Mouse (Mus musculus): ENCODE data around the gene Spg7. TPM values are rescaled to one million over a fixed set of nuclear protein-coding genes. Genes with fewer than 3 reads are reported as not detected.

Gene Spg7
- polyA plus RNA-seq, 1 experiment from 2014 or later, result 55.5 TPM

DNA sequence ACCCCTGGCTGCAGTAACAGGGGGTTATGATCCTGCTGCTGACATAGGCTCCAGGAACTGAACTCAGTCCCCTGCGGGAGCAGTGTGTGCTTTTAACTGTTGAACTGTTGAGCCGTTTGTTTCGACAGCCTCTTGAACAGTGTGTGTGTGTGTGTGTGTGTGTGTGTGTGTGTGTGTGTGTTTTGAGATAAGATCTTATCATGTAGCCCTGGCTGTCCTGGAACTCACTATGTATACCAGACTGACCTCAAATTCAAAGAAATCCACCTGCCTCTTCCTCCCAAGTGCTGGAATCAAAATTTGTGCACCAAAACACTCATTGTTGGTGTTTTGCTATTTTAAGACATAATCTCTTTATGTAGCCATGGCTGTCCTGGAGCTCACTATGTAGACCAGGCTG, 51.9 kb downstream of the Spg7 start:
- H3K27me3 ChIP-seq, result peaks cover 44% of the 10 kb centered on the region
- 49% methylated on average over 3 of the region's 3 CpGs for WGBS
- H3K4me1 ChIP-seq, result peaks cover 15% of the 10 kb centered on the region
- H3K27ac ChIP-seq, result no peak overlapping the region
- H3K4me3 ChIP-seq, result no peak overlapping the region
- no peak overlapping the region for H3K4me2 ChIP-seq (replicated peaks)
- no peaks in the 10 kb centered on the region for H3K9me3 ChIP-seq
- no peak for ATAC-seq (ENCODE audit: insufficient number of reproducible peaks, insufficient read depth, low FRiP score, low TSS enrichment)
- no peak overlapping the region for H3K9ac ChIP-seq
- H3K36me3 ChIP-seq, result no peaks in the 10 kb centered on the region

DNA sequence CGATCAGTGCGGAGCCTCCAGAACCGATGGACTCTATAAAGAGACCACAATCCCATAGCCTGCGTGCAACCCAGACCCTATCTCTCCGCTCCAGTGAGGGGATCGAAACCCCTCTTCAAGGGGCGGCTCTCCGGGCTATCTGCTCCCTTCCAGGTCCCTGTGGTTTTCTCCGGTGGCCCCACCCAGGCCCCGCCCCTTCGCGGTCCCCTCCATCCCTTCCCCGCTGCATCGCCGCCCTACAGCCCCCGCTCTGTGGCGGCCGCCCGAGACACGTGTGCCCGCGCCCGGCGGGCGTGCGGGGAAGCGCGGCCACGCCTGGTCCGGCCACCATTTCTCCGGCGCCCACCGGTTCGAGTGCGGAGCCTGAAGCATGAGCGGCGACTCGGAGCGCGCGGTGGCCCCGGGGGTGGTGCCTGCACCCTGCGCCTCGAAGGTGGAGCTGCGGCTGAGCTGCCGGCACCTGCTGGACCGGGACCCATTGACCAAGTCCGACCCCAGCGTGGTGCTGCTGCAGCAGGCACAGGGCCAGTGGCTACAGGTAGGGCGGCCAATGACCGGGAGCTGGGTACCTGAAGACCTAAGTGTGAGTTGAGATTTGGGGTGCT, 54.5 kb downstream of the Spg7 start, which contains the start of gene Cpne7:
Gene Cpne7, plus strand, starts transcription at position 248 of the 605 bp plus-strand sequence.
- Histone ChIP-seq H3K27me3 (peaks cover 46% of the 10 kb centered on the region), H3K27ac (no peak within 1 kb of the TSS), H3K4me3 (peak within 1 kb of the TSS; percentile 52), H3K9me3 (no peaks in the 10 kb centered on the region), H3K4me1 (peaks cover 15% of the 10 kb centered on the region), H3K36me3 (no peaks in the 10 kb centered on the region), H3K4me2 (replicated peaks) (peak within 1 kb of the TSS; percentile 96), H3K9ac (peak within 1 kb of the TSS; percentile 42)
- 2% methylated on average over 51 of the region's 51 CpGs for WGBS
- ATAC-seq (ENCODE audit: insufficient number of reproducible peaks, insufficient read depth, low FRiP score, low TSS enrichment), result no peak

DNA sequence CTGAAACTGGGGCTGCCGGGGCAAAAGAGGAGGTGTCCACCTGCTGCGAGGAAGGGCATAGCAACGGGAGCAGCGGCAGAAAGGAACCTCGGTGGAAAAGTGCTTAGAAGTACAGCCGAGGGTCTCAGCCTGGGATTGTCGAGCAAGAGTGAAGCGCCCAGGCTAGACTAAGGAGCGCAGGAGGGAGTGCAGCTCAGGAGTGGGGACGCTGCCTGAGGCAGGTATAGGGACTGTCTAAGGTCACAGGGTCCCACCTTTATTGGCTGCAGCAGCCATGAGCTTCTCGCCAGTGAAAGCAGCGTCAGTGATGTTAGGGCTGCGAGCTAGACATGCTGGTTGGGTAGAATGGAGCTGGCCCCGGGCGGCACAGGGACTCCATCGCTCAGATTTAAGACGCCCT, 55.0 kb downstream of the Spg7 start:
- H3K27ac ChIP-seq, result no peak overlapping the region
- ATAC-seq (ENCODE audit: insufficient number of reproducible peaks, insufficient read depth, low FRiP score, low TSS enrichment), result no peak
- 2% methylated on average over 17 of the region's 17 CpGs for WGBS
- H3K4me1 ChIP-seq, result peaks cover 15% of the 10 kb centered on the region
- peaks cover 50% of the 10 kb centered on the region for H3K27me3 ChIP-seq
- peak overlapping the region; percentile 96 for H3K4me2 ChIP-seq (replicated peaks)
- H3K9me3 ChIP-seq, result no peaks in the 10 kb centered on the region
- no peak overlapping the region for H3K9ac ChIP-seq
- no peaks in the 10 kb centered on the region for H3K36me3 ChIP-seq
- H3K4me3 ChIP-seq, result peak overlapping the region; percentile 52

DNA sequence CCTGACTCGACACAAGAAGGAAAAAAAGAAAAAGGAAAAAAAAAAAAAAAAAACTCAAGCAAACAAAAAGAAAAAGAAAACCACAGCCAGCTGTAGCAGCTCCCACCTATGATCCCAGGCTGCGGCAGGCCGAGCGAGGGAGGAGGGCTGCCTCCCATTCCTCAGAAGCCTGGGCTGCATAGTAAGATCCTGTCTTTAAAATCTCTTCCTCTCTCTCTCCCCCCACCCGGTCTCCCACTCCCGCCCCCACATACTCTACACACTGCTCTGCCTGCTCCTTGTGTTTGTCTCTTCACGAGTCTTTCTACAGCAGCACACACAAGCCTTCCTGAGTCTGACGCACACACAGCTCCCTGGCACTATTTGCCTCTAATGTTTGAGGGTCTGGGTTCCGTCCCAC, 59.3 kb downstream of the Spg7 start:
- no peaks in the 10 kb centered on the region for H3K9me3 ChIP-seq
- H3K9ac ChIP-seq, result no peak overlapping the region
- H3K4me2 ChIP-seq (replicated peaks), result no peak overlapping the region
- H3K36me3 ChIP-seq, result no peaks in the 10 kb centered on the region
- H3K4me1 ChIP-seq, result peaks cover 21% of the 10 kb centered on the region
- H3K27me3 ChIP-seq, result peaks cover 41% of the 10 kb centered on the region
- H3K4me3 ChIP-seq, result no peak overlapping the region
- no peak overlapping the region for H3K27ac ChIP-seq
- WGBS, result 62% methylated on average over 9 of the region's 9 CpGs
- no peak for ATAC-seq (ENCODE audit: insufficient number of reproducible peaks, insufficient read depth, low FRiP score, low TSS enrichment)

DNA sequence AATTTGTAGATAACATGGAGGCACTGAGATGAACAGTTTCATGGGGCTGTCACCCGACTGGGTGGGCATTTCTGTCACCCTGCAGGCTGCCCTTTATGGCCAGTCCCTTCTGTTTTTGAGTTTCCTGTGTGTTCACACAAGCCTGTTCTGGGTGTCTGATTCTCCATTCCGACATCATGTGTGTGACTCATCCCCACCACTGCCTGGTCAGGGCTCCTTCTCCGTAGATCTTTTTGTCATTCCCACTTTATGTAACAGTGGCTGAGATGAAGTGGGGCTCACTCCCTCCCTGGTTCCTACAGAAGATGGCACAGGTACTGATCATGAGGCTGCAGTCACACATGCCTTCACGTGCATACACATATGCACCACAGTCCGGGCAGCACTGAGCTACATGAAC, 59.9 kb downstream of the Spg7 start:
- Histone ChIP-seq H3K27ac (no peak overlapping the region), H3K9ac (no peak overlapping the region), H3K27me3 (peaks cover 35% of the 10 kb centered on the region), H3K4me3 (no peak overlapping the region), H3K36me3 (no peaks in the 10 kb centered on the region), H3K9me3 (no peaks in the 10 kb centered on the region), H3K4me2 (replicated peaks) (no peak overlapping the region), H3K4me1 (peaks cover 15% of the 10 kb centered on the region)
- 80% methylated on average over 5 of the region's 5 CpGs for WGBS
- no peak for ATAC-seq (ENCODE audit: insufficient number of reproducible peaks, insufficient read depth, low FRiP score, low TSS enrichment)

DNA sequence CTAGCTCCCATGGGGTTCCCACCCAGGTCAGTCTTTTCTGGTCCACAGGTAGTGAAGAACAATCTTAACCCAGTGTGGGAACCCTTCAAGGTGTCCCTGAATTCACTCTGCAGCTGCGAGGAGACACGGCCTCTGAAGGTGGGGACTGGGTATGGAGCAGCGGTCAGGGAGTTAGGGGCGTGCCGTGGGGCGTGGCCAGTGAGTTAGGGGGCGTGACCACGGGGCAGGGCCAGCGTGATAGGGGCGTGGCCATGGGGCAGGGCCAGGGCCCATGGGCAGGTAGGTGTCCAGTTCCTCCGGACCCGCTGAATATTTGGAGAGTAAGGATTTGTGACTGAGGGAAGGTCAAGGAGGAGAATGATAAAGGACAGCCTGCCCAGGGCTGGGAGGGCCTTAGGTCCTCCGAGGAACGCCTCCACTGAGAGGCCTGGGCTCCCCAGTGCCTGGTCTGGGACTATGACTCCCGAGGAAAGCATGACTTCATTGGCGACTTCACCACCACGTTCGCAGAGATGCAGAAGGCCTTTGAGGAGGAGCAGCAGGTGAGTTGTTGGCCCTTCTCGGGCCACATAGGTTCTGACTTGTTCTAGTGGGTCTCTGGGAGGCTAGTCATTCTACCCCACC, 63.6 kb downstream of the Spg7 start:
- H3K4me1 ChIP-seq, result peaks cover 8% of the 10 kb centered on the region; the same call in 1 of the 2 replicates
- H3K27me3 ChIP-seq, result peaks cover 14% of the 10 kb centered on the region; the same call in 1 of the 2 replicates
- H3K27ac ChIP-seq, result no peak overlapping the region
- no peaks in the 10 kb centered on the region for H3K36me3 ChIP-seq
- no peak overlapping the region for H3K4me2 ChIP-seq (replicated peaks)
- no peak overlapping the region for H3K9ac ChIP-seq
- H3K9me3 ChIP-seq, result no peaks in the 10 kb centered on the region; the same call in 1 of the 2 replicates
- H3K4me3 ChIP-seq, result no peak overlapping the region
- 6% methylated on average over 19 of the region's 19 CpGs for WGBS
- ATAC-seq (ENCODE audit: insufficient number of reproducible peaks, insufficient read depth, low FRiP score, low TSS enrichment), result peak; percentile 45; the same call in 1 of the 2 replicates

DNA sequence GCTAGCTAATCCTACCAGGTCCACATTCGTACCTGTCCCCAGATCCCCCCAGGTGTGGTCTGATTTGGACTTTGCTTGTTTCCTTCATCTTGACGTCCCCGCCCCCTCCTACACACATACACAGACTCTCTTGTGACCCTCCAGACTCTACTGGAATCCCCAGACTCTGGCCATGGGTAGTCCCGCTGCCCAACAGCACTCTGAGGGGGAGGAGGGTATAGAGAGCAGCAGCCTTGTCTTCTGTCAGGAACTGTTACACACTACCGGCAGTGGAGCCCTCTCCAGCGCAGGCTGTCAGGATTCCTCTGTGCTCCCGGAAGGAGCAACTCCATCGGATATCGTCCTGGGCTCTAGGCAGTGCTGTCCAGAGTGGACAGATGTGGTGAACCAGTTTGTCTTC, 68.3 kb downstream of the Spg7 start:
- no peak for ATAC-seq (ENCODE audit: insufficient number of reproducible peaks, insufficient read depth, low FRiP score, low TSS enrichment)
- Histone ChIP-seq H3K4me3 (no peak overlapping the region), H3K27me3 (peaks cover 2% of the 10 kb centered on the region; the same call in 1 of the 2 replicates), H3K9me3 (no peaks in the 10 kb centered on the region; the same call in 1 of the 2 replicates), H3K27ac (no peak overlapping the region), H3K9ac (no peak overlapping the region), H3K4me2 (replicated peaks) (no peak overlapping the region), H3K4me1 (peaks cover 8% of the 10 kb centered on the region), H3K36me3 (no peaks in the 10 kb centered on the region)
- 67% methylated on average over 9 of the region's 9 CpGs for WGBS

DNA sequence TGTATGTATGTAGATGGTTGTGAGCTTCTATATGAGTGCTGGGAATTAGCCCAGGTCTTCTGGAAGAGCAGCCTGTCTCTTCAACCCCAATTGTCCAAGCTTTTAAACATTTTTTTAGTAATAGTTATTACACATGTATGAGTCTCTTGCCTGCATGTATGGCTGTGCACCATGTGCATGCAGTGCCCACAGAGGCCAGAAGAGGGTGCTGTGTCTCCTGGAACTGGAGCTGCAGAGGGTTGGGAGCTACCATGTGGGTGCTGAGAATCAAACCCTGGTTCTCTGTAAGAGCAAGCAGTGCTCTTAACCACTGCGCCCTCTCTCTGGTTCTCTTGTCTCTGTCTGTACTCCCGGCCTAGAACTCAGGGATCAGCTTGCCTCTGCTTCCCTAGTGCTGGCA, 70.2 kb downstream of the Spg7 start:
- no peaks in the 10 kb centered on the region for H3K36me3 ChIP-seq
- H3K9ac ChIP-seq, result no peak overlapping the region
- 98% methylated on average over 2 of the region's 2 CpGs for WGBS
- H3K4me3 ChIP-seq, result no peak overlapping the region
- H3K4me1 ChIP-seq, result peaks cover 16% of the 10 kb centered on the region
- no peak overlapping the region for H3K4me2 ChIP-seq (replicated peaks)
- no peaks in the 10 kb centered on the region; the same call in 1 of the 2 replicates for H3K9me3 ChIP-seq
- H3K27me3 ChIP-seq, result no peaks in the 10 kb centered on the region
- ATAC-seq (ENCODE audit: insufficient number of reproducible peaks, insufficient read depth, low FRiP score, low TSS enrichment), result no peak
- no peak overlapping the region for H3K27ac ChIP-seq

DNA sequence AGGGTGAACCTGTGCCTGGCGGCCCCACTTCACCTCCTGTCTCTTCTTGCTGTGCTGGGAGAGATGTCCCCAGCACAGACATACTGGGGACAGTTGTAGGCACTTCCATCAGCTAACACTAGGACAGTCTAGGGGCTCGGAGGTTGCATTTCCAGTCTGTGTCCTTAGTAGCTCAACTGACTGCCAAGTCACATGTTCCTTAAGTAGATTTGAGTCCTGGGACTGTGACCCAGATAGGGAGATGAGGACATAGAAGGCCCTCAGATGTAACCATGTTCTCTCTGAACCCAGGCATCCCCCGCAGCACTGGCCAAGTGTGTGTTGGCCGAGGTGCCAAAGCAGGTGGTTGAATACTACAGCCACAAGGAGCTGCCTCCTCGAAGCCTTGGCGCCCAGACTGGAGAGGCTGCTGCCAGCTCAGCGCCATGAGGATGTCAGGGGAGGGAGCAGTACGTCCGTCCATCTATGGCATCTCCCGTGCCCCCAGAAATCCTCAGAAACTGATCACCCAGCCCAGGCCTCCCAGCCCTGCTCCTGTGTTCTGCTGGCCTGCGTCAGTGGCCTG, 71.5 kb downstream of the Spg7 start:
- Histone ChIP-seq H3K27me3 (no peaks in the 10 kb centered on the region), H3K27ac (no peak overlapping the region), H3K9ac (no peak overlapping the region), H3K4me3 (no peak overlapping the region), H3K36me3 (no peaks in the 10 kb centered on the region), H3K9me3 (no peaks in the 10 kb centered on the region), H3K4me1 (peaks cover 23% of the 10 kb centered on the region), H3K4me2 (replicated peaks) (no peak overlapping the region)
- ATAC-seq (ENCODE audit: insufficient number of reproducible peaks, insufficient read depth, low FRiP score, low TSS enrichment), result no peak
- WGBS, result 89% methylated on average over 11 of the region's 11 CpGs

DNA sequence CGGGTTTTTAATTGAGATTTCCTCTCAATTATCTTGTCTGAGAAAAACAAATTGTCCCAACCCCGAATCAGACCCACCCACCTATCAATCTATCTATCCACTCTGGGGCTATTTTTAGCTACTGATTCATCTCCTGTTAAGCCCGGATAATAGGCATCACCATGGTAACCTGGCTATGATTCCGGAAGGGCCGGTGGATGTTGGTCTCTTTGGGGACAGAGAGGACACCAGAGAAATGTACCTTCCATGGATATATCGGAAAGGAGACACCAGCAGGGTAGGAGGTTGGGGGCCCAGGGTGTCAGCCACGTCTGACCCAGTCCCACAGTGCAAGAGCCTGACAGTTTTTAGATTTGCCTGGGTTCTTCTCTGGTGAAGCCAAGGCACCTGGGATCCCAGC, 72.7 kb downstream of the Spg7 start:
- Histone ChIP-seq H3K4me3 (no peak overlapping the region), H3K4me1 (peaks cover 23% of the 10 kb centered on the region), H3K27me3 (no peaks in the 10 kb centered on the region), H3K36me3 (no peaks in the 10 kb centered on the region), H3K27ac (no peak overlapping the region), H3K9ac (no peak overlapping the region), H3K9me3 (no peaks in the 10 kb centered on the region), H3K4me2 (replicated peaks) (no peak overlapping the region)
- no peak for ATAC-seq (ENCODE audit: insufficient number of reproducible peaks, insufficient read depth, low FRiP score, low TSS enrichment)
- WGBS, result 26% methylated on average over 7 of the region's 7 CpGs

DNA sequence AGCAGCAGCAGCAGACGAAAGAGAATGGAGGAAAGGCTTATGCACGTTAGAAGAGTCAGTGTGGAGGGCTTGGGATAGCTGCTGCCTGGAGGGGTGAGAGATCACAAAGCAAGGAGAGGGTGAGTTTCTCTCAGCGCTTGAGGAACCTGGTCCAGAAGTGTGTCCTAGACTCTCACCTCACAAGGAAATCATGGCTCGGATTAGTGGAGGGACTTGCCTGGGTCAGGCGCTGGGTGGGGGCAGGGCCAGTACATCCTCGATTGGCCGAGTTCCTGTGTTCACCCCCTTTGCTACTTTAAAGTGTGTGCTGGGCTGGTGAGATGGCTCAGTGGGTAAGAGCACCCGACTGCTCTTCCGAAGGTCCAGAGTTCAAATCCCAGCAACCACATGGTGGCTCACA, 73.1 kb downstream of the Spg7 start:
- WGBS, result 44% methylated on average over 9 of the region's 9 CpGs
- ATAC-seq (ENCODE audit: insufficient number of reproducible peaks, insufficient read depth, low FRiP score, low TSS enrichment), result no peak
- Histone ChIP-seq H3K9me3 (no peaks in the 10 kb centered on the region), H3K27me3 (no peaks in the 10 kb centered on the region), H3K4me1 (peaks cover 23% of the 10 kb centered on the region), H3K9ac (no peak overlapping the region), H3K36me3 (no peaks in the 10 kb centered on the region), H3K4me3 (no peak overlapping the region), H3K27ac (no peak overlapping the region), H3K4me2 (replicated peaks) (no peak overlapping the region)

DNA sequence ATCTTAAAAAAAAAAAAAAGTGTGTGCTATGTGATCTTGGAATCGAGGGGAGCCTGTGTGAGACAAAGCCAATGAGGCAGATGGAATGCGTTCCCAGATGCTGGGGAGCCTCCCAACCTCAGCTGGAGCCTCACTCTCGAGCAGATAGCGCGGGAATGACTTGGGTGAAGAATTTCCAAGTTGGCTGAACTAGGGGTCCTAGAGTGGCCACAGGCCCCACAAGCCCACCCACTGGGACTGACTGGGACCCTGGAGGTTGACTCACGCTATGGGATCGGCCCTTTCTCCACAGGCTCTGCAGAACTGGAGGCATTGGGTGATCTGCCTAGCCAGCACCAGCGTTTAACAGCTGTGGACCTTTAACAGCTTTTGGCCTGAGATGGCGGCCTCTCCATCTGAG, 73.5 kb downstream of the Spg7 start:
- 79% methylated on average over 9 of the region's 9 CpGs for WGBS
- no peak for ATAC-seq (ENCODE audit: insufficient number of reproducible peaks, insufficient read depth, low FRiP score, low TSS enrichment)

More for the DNA sequence above, 73.5 kb downstream of the Spg7 start:
- H3K36me3 ChIP-seq, result no peaks in the 10 kb centered on the region
- H3K4me1 ChIP-seq, result peaks cover 23% of the 10 kb centered on the region
- H3K9me3 ChIP-seq, result no peaks in the 10 kb centered on the region
- no peaks in the 10 kb centered on the region for H3K27me3 ChIP-seq
- no peak overlapping the region for H3K27ac ChIP-seq
- H3K4me3 ChIP-seq, result no peak overlapping the region
- no peak overlapping the region for H3K9ac ChIP-seq
- no peak overlapping the region for H3K4me2 ChIP-seq (replicated peaks)

All from embryonic facial prominence, embryonic 12.5 days (tissue).